Mouse (Mus musculus): ENCODE measurements around the gene 2310030G06Rik. TPM values are rescaled to one million over a fixed set of nuclear protein-coding genes. Genes with fewer than 3 reads are reported as not detected.

The 2310030G06Rik gene
- polyA plus RNA-seq, 1 experiment from 2014 or later = 15.9 TPM

DNA sequence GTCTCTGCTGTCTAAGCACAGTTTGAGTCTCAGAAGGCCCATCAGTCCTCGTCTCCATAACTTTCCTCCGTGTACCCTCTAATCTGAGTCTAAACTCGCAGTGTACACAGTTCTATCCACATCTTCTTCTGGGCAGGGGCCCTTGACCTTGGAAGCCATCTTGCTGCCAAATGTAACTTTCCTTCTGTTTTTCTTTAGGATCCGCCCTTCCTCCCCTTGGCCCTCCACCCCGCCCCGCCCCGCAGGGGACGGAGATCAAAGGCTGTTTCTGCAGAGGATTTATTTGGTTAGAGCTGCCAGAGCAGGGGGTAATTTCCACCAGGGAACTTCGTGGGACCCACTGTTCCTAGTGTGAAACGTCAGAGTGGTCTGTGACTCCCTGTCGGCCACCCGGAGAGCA is 25.3 kb downstream of the 2310030G06Rik start:
- H3K4me1 ChIP-seq (replicated peaks) = peaks cover 8% of the 10 kb centered on the region; the same call in 1 of the 2 replicates
- no peaks in the 10 kb centered on the region for H3K36me3 ChIP-seq
- no peaks in the 10 kb centered on the region for H3K9me3 ChIP-seq
- no peak overlapping the region for H3K9ac ChIP-seq
- WGBS = 30% methylated on average over 12 of the region's 12 CpGs
- no peak overlapping the region for H3K4me2 ChIP-seq (replicated peaks)
- no peak overlapping the region for H3K27ac ChIP-seq
- no peak for ATAC-seq
- H3K4me3 ChIP-seq (replicated peaks) = no peak overlapping the region
- no peaks in the 10 kb centered on the region for H3K27me3 ChIP-seq (replicated peaks)

DNA sequence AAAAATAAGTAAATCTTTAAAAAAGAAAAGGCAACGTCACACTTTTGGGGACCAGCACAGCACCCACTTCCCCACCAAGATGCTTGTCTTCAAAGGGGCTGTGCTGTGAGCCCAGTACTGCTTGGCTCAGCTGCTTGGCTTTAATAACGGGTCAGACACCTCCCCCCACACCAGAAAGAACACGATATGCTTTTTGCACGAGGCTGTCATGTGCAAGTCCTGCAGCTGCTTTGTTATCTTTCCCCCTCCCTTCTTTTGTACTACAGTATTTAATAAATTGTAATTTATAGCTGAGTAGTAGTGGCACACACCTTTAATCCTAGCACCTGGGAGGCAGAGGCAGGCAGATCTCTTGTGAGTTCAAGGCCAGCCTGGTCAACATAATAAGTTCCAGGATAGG is 27.5 kb downstream of the 2310030G06Rik start:
- H3K4me3 ChIP-seq (replicated peaks) = no peak overlapping the region
- no peaks in the 10 kb centered on the region for H3K27me3 ChIP-seq (replicated peaks)
- H3K9me3 ChIP-seq = no peaks in the 10 kb centered on the region
- H3K9ac ChIP-seq = no peak overlapping the region
- no peak for ATAC-seq
- no peak overlapping the region for H3K27ac ChIP-seq
- peaks cover 5% of the 10 kb centered on the region; the same call in 1 of the 2 replicates for H3K4me1 ChIP-seq (replicated peaks)
- no peak overlapping the region for H3K4me2 ChIP-seq (replicated peaks)
- H3K36me3 ChIP-seq = no peaks in the 10 kb centered on the region
- 78% methylated on average over 4 of the region's 4 CpGs for WGBS

DNA sequence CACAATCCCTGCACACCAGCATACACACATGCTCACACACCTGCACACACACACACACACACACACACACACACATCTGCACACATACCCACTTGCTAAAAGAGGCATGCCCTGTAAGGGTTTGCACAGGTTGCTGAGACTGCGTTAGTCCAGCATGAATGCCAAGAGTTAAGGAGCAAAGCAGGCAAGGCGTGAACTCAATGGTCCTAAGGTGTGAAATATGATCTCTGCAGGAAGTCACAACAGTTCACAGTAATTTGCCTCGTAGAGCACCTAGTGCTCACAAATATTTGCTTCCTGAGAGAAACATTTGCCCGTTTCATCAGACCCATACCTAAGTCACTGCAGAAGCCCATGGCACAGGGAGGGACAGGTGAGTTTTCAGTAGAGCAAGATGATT is 32.1 kb downstream of the 2310030G06Rik start:
- H3K4me1 ChIP-seq (replicated peaks) = no peaks in the 10 kb centered on the region
- no peak overlapping the region for H3K4me2 ChIP-seq (replicated peaks)
- 46% methylated on average over 4 of the region's 4 CpGs for WGBS
- no peaks in the 10 kb centered on the region for H3K36me3 ChIP-seq
- H3K9ac ChIP-seq = no peak overlapping the region
- H3K27ac ChIP-seq = no peak overlapping the region
- no peak overlapping the region for H3K4me3 ChIP-seq (replicated peaks)
- no peak for ATAC-seq
- no peaks in the 10 kb centered on the region for H3K27me3 ChIP-seq (replicated peaks)
- H3K9me3 ChIP-seq = no peaks in the 10 kb centered on the region

- Histone ChIP-seq H3K4me2 (replicated peaks) (no peak overlapping the region), H3K9ac (no peak overlapping the region), H3K27ac (no peak overlapping the region), H3K27me3 (replicated peaks) (no peaks in the 10 kb centered on the region), H3K36me3 (no peaks in the 10 kb centered on the region), H3K4me3 (replicated peaks) (no peak overlapping the region), H3K9me3 (no peaks in the 10 kb centered on the region), H3K4me1 (replicated peaks) (no peaks in the 10 kb centered on the region)
- 82% methylated on average over 4 of the region's 4 CpGs for WGBS
- no peak for ATAC-seq
These were observed 35.0 kb downstream of the 2310030G06Rik start for GRCm38 (mm10) chr9:50711337-50711736.

DNA sequence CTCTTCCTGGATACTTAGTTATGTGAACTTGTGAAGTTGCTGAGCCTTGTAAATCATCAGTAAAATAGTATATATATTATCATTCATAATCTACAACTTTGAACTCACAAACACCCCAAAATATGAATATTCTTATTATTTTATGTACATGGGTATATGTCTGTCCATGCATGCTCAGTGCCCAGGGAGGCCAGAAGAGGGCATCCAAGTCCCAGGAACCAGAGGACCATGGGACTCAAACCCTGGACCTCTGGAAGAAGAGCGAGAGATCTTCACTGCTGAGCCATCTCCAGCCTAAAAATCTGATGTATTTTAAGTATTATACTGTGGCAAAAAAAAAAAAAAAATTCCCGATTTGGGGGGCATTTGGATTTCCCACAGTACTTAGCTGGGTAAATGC is 37.2 kb downstream of the 2310030G06Rik start:
- Histone ChIP-seq H3K4me2 (replicated peaks) (no peak overlapping the region), H3K4me1 (replicated peaks) (no peaks in the 10 kb centered on the region), H3K4me3 (replicated peaks) (no peak overlapping the region), H3K9me3 (no peaks in the 10 kb centered on the region), H3K27me3 (replicated peaks) (no peaks in the 10 kb centered on the region), H3K36me3 (no peaks in the 10 kb centered on the region), H3K9ac (no peak overlapping the region), H3K27ac (no peak overlapping the region)
- no peak for ATAC-seq
- WGBS = 25% methylated on average over 2 of the region's 2 CpGs

- Histone ChIP-seq H3K4me1 (replicated peaks) (no peaks in the 10 kb centered on the region), H3K4me2 (replicated peaks) (no peak overlapping the region), H3K27me3 (replicated peaks) (no peaks in the 10 kb centered on the region), H3K9ac (no peak overlapping the region), H3K9me3 (no peaks in the 10 kb centered on the region), H3K27ac (no peak overlapping the region), H3K4me3 (replicated peaks) (no peak overlapping the region), H3K36me3 (no peaks in the 10 kb centered on the region)
- 52% methylated on average over 6 of the region's 6 CpGs for WGBS
- peak; percentile 84 for ATAC-seq
These were observed 41.4 kb downstream of the 2310030G06Rik start for GRCm38 (mm10) chr9:50704907-50705306.

DNA sequence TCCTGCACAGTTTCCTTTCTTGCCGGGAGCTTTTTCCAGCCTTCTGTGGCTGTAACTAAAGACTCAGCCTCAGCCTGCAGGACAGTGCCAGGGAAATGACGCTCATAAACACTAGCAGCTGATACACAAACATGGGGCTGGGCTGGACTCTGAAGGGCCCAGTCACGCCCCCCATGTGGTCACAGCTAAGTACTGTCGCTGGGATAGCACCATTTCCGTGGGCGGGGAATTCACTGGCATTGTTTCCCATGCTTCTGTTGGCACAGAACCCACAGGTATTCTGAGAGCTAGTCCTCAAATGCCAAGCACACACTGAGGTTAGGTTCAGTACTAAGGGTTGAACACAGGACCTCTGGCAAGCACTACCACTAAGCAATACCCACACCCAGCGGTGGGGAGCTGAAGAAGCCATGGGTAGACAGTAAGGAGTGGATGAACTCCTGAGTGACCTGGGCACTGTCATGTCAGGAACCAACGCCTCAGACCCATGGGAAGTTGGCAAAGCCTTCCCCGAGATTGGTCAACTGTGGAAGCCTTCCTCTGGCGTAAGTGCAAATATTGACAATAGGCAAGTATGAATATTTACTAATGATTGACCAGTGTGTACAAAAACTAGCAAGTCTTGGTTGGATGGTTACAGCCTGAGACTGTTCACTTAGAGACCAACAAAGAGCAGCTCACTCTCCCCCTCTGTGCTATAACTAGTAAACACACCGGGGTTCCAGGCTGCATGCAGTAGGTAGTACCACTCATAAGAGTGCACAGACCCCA is 45.2 kb downstream of the 2310030G06Rik start:
- 53% methylated on average over 11 of the region's 11 CpGs for whole genome bisulfite sequencing
- ATAC-seq = no peak
- no peak overlapping the region for H3K4me3 ChIP-seq (replicated peaks)

GRCm38 (mm10) chr9:50698418-50699409 is 47.6 kb downstream of the 2310030G06Rik start:
- Histone ChIP-seq H3K4me3 (replicated peaks) (peak overlapping the region; percentile 59), H3K27ac (0 out of 2 replicates have a peak overlapping the region, but pooled peaks have one; percentile 22), H3K36me3 (no peaks in the 10 kb centered on the region), H3K4me1 (replicated peaks) (peaks cover 6% of the 10 kb centered on the region), H3K9ac (peak overlapping the region; percentile 50), H3K27me3 (replicated peaks) (peaks cover 5% of the 10 kb centered on the region), H3K4me2 (replicated peaks) (peak overlapping the region; percentile 99), H3K9me3 (no peaks in the 10 kb centered on the region)
- ATAC-seq = peak; percentile 53
- 1% methylated on average over 70 of the region's 70 CpGs for WGBS

More for the DNA sequence above, 45.2 kb downstream of the 2310030G06Rik start:
- peaks cover 6% of the 10 kb centered on the region for H3K4me1 ChIP-seq (replicated peaks)
- peaks cover 5% of the 10 kb centered on the region for H3K27me3 ChIP-seq (replicated peaks)
- no peaks in the 10 kb centered on the region for H3K9me3 ChIP-seq
- H3K27ac ChIP-seq = no peak overlapping the region
- H3K4me2 ChIP-seq (replicated peaks) = no peak overlapping the region
- no peaks in the 10 kb centered on the region for H3K36me3 ChIP-seq
- H3K9ac ChIP-seq = no peak overlapping the region

DNA sequence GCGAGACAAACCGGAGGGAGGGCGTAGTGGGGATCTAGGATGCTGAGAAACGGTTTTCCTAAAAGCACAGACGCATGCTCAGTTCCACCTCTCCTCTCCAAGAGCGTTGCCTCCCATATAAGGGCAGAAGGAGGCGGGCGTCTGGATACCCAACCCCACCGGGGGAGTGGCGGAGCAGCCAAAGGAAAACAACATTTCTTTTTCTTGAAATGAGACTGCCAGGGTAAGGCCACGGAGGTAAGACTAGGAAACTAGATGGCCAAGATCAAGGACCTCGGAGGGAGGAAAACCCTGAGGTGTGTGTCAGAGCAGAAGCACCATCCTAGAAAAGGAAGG is 48.7 kb downstream of the 2310030G06Rik start:
- H3K4me2 ChIP-seq (replicated peaks) = peak overlapping the region; percentile 59
- H3K27ac ChIP-seq = no peak overlapping the region
- peaks cover 6% of the 10 kb centered on the region for H3K4me1 ChIP-seq (replicated peaks)
- H3K9me3 ChIP-seq = no peaks in the 10 kb centered on the region
- H3K4me3 ChIP-seq (replicated peaks) = peak overlapping the region; percentile 21
- WGBS = 2% methylated on average over 12 of the region's 12 CpGs
- ATAC-seq = peak; percentile 31; the same call in 1 of the 2 replicates
- H3K36me3 ChIP-seq = no peaks in the 10 kb centered on the region
- peak overlapping the region; percentile 28; the same call in 1 of the 2 replicates for H3K9ac ChIP-seq
- H3K27me3 ChIP-seq (replicated peaks) = peaks cover 5% of the 10 kb centered on the region

GRCm38 (mm10) chr9:50696851-50697705 is 49.3 kb downstream of the 2310030G06Rik start:
- Histone ChIP-seq H3K36me3 (no peaks in the 10 kb centered on the region), H3K4me1 (replicated peaks) (peaks cover 6% of the 10 kb centered on the region), H3K27ac (no peak overlapping the region), H3K9me3 (no peaks in the 10 kb centered on the region), H3K9ac (peak overlapping the region; percentile 28; the same call in 1 of the 2 replicates), H3K4me3 (replicated peaks) (peak overlapping the region; percentile 21), H3K4me2 (replicated peaks) (peak overlapping the region; percentile 59), H3K27me3 (replicated peaks) (peaks cover 5% of the 10 kb centered on the region)
- no peak for ATAC-seq
- WGBS = 57% methylated on average over 12 of the region's 12 CpGs

DNA sequence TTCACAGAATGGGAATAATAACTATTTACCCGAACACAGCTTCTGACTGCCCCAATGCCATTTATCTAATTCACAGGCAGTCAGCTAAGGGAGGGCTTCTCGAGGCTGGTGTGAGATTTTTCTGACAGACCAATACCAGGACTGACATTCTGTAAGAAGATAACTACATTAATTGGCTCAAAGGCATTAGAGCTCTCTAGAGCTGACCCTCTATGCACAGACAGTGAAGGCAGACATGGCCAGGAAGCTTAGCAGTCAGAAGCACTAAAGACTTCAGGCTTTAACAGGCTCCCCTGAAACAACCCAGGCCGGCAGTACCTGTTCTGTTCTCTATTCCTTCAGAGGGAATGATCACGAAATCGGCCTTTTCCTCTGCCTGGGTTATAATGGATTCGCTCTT is 51.2 kb downstream of the 2310030G06Rik start:
- 82% methylated on average over 6 of the region's 6 CpGs for WGBS
- H3K4me3 ChIP-seq (replicated peaks) = no peak overlapping the region
- H3K9me3 ChIP-seq = no peaks in the 10 kb centered on the region
- H3K27me3 ChIP-seq (replicated peaks) = peaks cover 5% of the 10 kb centered on the region
- ATAC-seq = no peak
- no peak overlapping the region for H3K27ac ChIP-seq
- H3K4me1 ChIP-seq (replicated peaks) = peaks cover 6% of the 10 kb centered on the region
- no peak overlapping the region for H3K9ac ChIP-seq
- H3K4me2 ChIP-seq (replicated peaks) = no peak overlapping the region
- no peaks in the 10 kb centered on the region for H3K36me3 ChIP-seq
